Comparison of ENCODE assay signal across 18 mouse cellular contexts in genomic region chr2:25656691-25657090, GRCm38 (mm10). TPM values are rescaled to one million over a fixed set of nuclear protein-coding genes. Genes with fewer than 3 reads are reported as not detected.
DNase-seq lines count a peak whose midpoint lies in the region; TF ChIP-seq lines count a peak whose summit lies in the region.
"Had no signal": no experiment of that assay in that cellular context is flagged by ENCODE, and none has a peak within 500 bp of the region (broad histone marks: within the 10 kb centered on the region; RNA-seq: fewer than 3 reads in every experiment).

No protein-coding gene starts in this region.

- no peaks in the 10 kb centered on the region for H3K9me3 ChIP-seq in heart, embryonic 10.5 days
- H3K9me3 ChIP-seq: limb, embryonic 10.5 days; midbrain, embryonic 12.5 days; neural tube, embryonic 12.5 days had no signal

- no peak for TF ChIP-seq CTCF in heart, adult 2 months (IDR thresholded peaks at IDR 0.05)

- no peak overlapping the region for H3K4me3 ChIP-seq in heart, adult 2 months
- H3K4me3 ChIP-seq in heart, embryonic 10.5 days, result no peak overlapping the region
- H3K4me3 ChIP-seq: erythroblast, embryonic 14.5 days; limb, embryonic 10.5 days; midbrain, embryonic 12.5 days; neural tube, embryonic 12.5 days had no signal

- peak overlapping the region; percentile 17; the same call in 1 of the 2 replicates for H3K27ac ChIP-seq in heart, adult 2 months
- H3K27ac ChIP-seq in heart, embryonic 10.5 days, result no peak overlapping the region
- H3K27ac ChIP-seq: limb, embryonic 10.5 days; midbrain, embryonic 12.5 days; neural tube, embryonic 12.5 days had no signal

- TF ChIP-seq POLR2A in heart, adult 2 months (IDR thresholded peaks at IDR 0.05; ENCODE audit: insufficient read depth, low read depth, low read length), result no peak

- H3K79me2 ChIP-seq in heart, adult 2 months (replicated peaks; ENCODE audit: control insufficient read depth, insufficient read depth, low read length), result no peaks in the 10 kb centered on the region

- peaks cover 6% of the 10 kb centered on the region; the same call in 1 of the 2 replicates for H3K4me1 ChIP-seq in heart, adult 2 months (ENCODE audit: control insufficient read depth, insufficient read depth, low read length)
- no peaks in the 10 kb centered on the region for H3K4me1 ChIP-seq in heart, embryonic 10.5 days
- H3K4me1 ChIP-seq: limb, embryonic 10.5 days; midbrain, embryonic 12.5 days; neural tube, embryonic 12.5 days had no signal

- no peaks in the 10 kb centered on the region for H3K27me3 ChIP-seq in heart, adult 2 months (ENCODE audit: control insufficient read depth, insufficient read depth, low read length)
- peaks cover 21% of the 10 kb centered on the region for H3K27me3 ChIP-seq in heart, embryonic 10.5 days (ENCODE audit: insufficient read depth, poor library complexity, severe bottlenecking)
- H3K27me3 ChIP-seq: midbrain, embryonic 12.5 days; neural tube, embryonic 12.5 days had no signal

- no peak for TF ChIP-seq EP300 in heart, adult 2 months (IDR thresholded peaks at IDR 0.05; ENCODE audit: insufficient read depth, low read depth, low read length)

- 47% methylated on average over 4 of the region's 4 CpGs for WGBS in heart, adult 2 months
- 82% methylated on average over 4 of the region's 4 CpGs for WGBS in heart, embryonic 10.5 days

- no peaks in the 10 kb centered on the region for H3K36me3 ChIP-seq in heart, adult 2 months (ENCODE audit: control insufficient read depth, insufficient read depth, low read length)
- H3K36me3 ChIP-seq in heart, embryonic 10.5 days, result no peaks in the 10 kb centered on the region
- H3K36me3 ChIP-seq: limb, embryonic 10.5 days; midbrain, embryonic 12.5 days; neural tube, embryonic 12.5 days had no signal

- no peak overlapping the region for H3K9ac ChIP-seq in heart, adult 2 months (ENCODE audit: low read depth, low read length)
- H3K9ac ChIP-seq: liver, postnatal 0 days; midbrain, embryonic 12.5 days; neural tube, embryonic 12.5 days had no signal

- intact Hi-C loops in heart, adult 2 months (cut with DNase I), result no loop called here

- peak; percentile 40 to 67 for DNase-seq in heart, adult 2 months
- DNase-seq in heart, embryonic 10.5 days (ENCODE audit: low spot score), result no peak
- peak; percentile 59 to 62 for DNase-seq in right cerebral cortex, postnatal 10 days (ENCODE audit: low spot score in 2 of 2)
- DNase-seq in right cerebral cortex, postnatal 14 days, result no peak
- DNase-seq in gastrocnemius, postnatal 10 days, result peak; percentile 32
- no peak for DNase-seq in spleen, adult 12 weeks (ENCODE audit: low spot score)
- no peak for DNase-seq in adrenal gland, postnatal 36 days
- DNase-seq: liver, postnatal 0 days; thymus, postnatal 36 days had no signal

RNA-seq across cellular contexts. Expression of gene Lcn5, which starts 1.1 kb away (rescaled TPM):
- not detected for total RNA-seq in heart, adult 2 months (2021)
- polyA plus RNA-seq in heart, adult 2 months (2012; rRNA removed), result not detected in 2 replicates
- polyA plus RNA-seq in heart, embryonic 10.5 days (2016; fragmentation: Nextera tagmentation; extraction: Ambion mirVana), result not detected in 2 replicates
- not detected for total RNA-seq in gastrocnemius, postnatal 10 days (2021)
- total RNA-seq in adrenal gland, postnatal 36 days (2021), result not detected
- total RNA-seq: gastrocnemius, adult 8-10 months had no signal
- polyA plus RNA-seq: erythroblast, embryonic 14.5 days; hindbrain, embryonic 11.5 days; intestine, postnatal 0 days; large intestine, adult 2 months; limb, embryonic 10.5 days; liver, postnatal 0 days; midbrain, embryonic 12.5 days; neural tube, embryonic 12.5 days; stomach, embryonic 14.5 days had no signal

RNA-seq across cellular contexts. Expression of gene Lcn8, which starts 3.8 kb away (rescaled TPM):
- total RNA-seq in heart, adult 2 months (2021), result 1 to 10 TPM in 1 of 2 experiments, under 1 TPM in 1; 0.98 to 1.2 TPM
- 0.20 TPM in 1 of 2 replicates, not detected in the other for polyA plus RNA-seq in heart, adult 2 months (2012; rRNA removed)
- polyA plus RNA-seq in heart, embryonic 10.5 days (2016; fragmentation: Nextera tagmentation; extraction: Ambion mirVana), result not detected in 2 replicates
- 10 to 100 TPM; 27.7 to 36.4 TPM for total RNA-seq in gastrocnemius, postnatal 10 days (2021)
- not detected for total RNA-seq in adrenal gland, postnatal 36 days (2021)
- polyA plus RNA-seq: erythroblast, embryonic 14.5 days; hindbrain, embryonic 11.5 days; intestine, postnatal 0 days; large intestine, adult 2 months; limb, embryonic 10.5 days; midbrain, embryonic 12.5 days; neural tube, embryonic 12.5 days; stomach, embryonic 14.5 days had no signal

RNA-seq across cellular contexts. Expression of gene Lcn6, which starts 19.9 kb away (rescaled TPM):
- total RNA-seq in heart, adult 2 months (2021), result not detected
- not detected in 2 replicates for polyA plus RNA-seq in heart, adult 2 months (2012; rRNA removed)
- not detected in 2 replicates for polyA plus RNA-seq in heart, embryonic 10.5 days (2016; fragmentation: Nextera tagmentation; extraction: Ambion mirVana)
- total RNA-seq in gastrocnemius, postnatal 10 days (2021), result not detected
- not detected for total RNA-seq in adrenal gland, postnatal 36 days (2021)
- total RNA-seq: gastrocnemius, adult 8-10 months had no signal
- polyA plus RNA-seq: erythroblast, embryonic 14.5 days; hindbrain, embryonic 11.5 days; intestine, postnatal 0 days; large intestine, adult 2 months; limb, embryonic 10.5 days; liver, postnatal 0 days; midbrain, embryonic 12.5 days; neural tube, embryonic 12.5 days; stomach, embryonic 14.5 days had no signal

RNA-seq across cellular contexts. Expression of gene Lcn10, which starts 25.8 kb away (rescaled TPM):
- total RNA-seq in heart, adult 2 months (2021), result not detected
- not detected in 2 replicates for polyA plus RNA-seq in heart, adult 2 months (2012; rRNA removed)
- not detected in 2 replicates for polyA plus RNA-seq in heart, embryonic 10.5 days (2016; fragmentation: Nextera tagmentation; extraction: Ambion mirVana)
- total RNA-seq in gastrocnemius, postnatal 10 days (2021), result not detected
- not detected for total RNA-seq in adrenal gland, postnatal 36 days (2021)
- total RNA-seq: gastrocnemius, adult 8-10 months had no signal
- polyA plus RNA-seq: erythroblast, embryonic 14.5 days; intestine, postnatal 0 days; large intestine, adult 2 months; limb, embryonic 10.5 days; liver, postnatal 0 days; midbrain, embryonic 12.5 days; neural tube, embryonic 12.5 days; stomach, embryonic 14.5 days had no signal

RNA-seq across cellular contexts. Expression of gene Fcna, which starts 28.9 kb away (rescaled TPM):
- total RNA-seq in heart, adult 2 months (2021), result 1 to 10 TPM; 4.8 to 6.8 TPM
- polyA plus RNA-seq in heart, adult 2 months (2012; rRNA removed), result 3.4 and 4.0 TPM in 2 replicates
- 0.26 and 1.5 TPM in 2 replicates for polyA plus RNA-seq in heart, embryonic 10.5 days (2016; fragmentation: Nextera tagmentation; extraction: Ambion mirVana)
- 1 to 10 TPM; 5.6 to 6.5 TPM for total RNA-seq in gastrocnemius, postnatal 10 days (2021)
- total RNA-seq in adrenal gland, postnatal 36 days (2021), result 10 to 100 TPM in 1 of 2 experiments, 1 to 10 TPM in 1; 4.5 to 14.3 TPM

Comparison
In these comparisons a context has a peak if more than half of its experiments do, and no peak if none do; other contexts are left out.
1. DNase-seq: peak in heart, adult 2 months (2 of 2), right cerebral cortex, postnatal 10 days (2 of 2) and gastrocnemius, postnatal 10 days (single experiment); none in heart, embryonic 10.5 days (single experiment), right cerebral cortex, postnatal 14 days (single experiment), spleen, adult 12 weeks (single experiment) and adrenal gland, postnatal 36 days (0 of 2).
2. RNA of gene Lcn8, which starts 3.8 kb away (total RNA-seq): 27.7 to 36.4 TPM in gastrocnemius, postnatal 10 days; 0.98 to 1.2 TPM in heart, adult 2 months and not detected in adrenal gland, postnatal 36 days; every median in the first group is over 10 times any median in the second.